7 mouse cellular contexts compared by ENCODE assay signal in genomic region chr11:103649301-103649982, GRCm38 (mm10). TPM values are rescaled to one million over a fixed set of nuclear protein-coding genes. Genes with fewer than 3 reads are reported as not detected.
A peak's percentile ranks its signal among the peaks of the same experiment; 100 is the strongest.
DNase-seq lines count a peak whose midpoint lies in the region; ATAC-seq and TF ChIP-seq lines count a peak whose summit lies in the region.

Rprml (plus strand) TSS chr11:103649570.

- no peak within 1 kb of the TSS for H3K27ac ChIP-seq in lung, embryonic 16.5 days (ENCODE audit: low read length)
- H3K27ac ChIP-seq in embryonic facial prominence, embryonic 12.5 days: no peak within 1 kb of the TSS
- H3K27ac ChIP-seq in hindbrain, embryonic 15.5 days (replicated peaks): no peak within 1 kb of the TSS
- H3K27ac ChIP-seq in limb, embryonic 14.5 days (replicated peaks; ENCODE audit: low read depth, low read length): no peak within 1 kb of the TSS

- H3K4me1 ChIP-seq in lung, embryonic 16.5 days (replicated peaks; ENCODE audit: control insufficient read depth, insufficient read depth, low read length): peaks cover 5% of the 10 kb centered on the region; the same call in 1 of the 2 replicates
- H3K4me1 ChIP-seq in embryonic facial prominence, embryonic 12.5 days: peaks cover 14% of the 10 kb centered on the region
- H3K4me1 ChIP-seq in hindbrain, embryonic 15.5 days (replicated peaks): peaks cover 17% of the 10 kb centered on the region
- H3K4me1 ChIP-seq in limb, embryonic 14.5 days (ENCODE audit: control insufficient read depth, insufficient read depth, low read length): peaks cover 6% of the 10 kb centered on the region

- TF ChIP-seq POLR2A in limb, embryonic 14.5 days (IDR thresholded peaks at IDR 0.05; ENCODE audit: borderline replicate concordance, extremely low read depth, insufficient read depth, insufficient read length): no peak

- no peak for ATAC-seq in lung, embryonic 16.5 days (ENCODE audit: low read depth)
- no peak for ATAC-seq in embryonic facial prominence, embryonic 12.5 days (ENCODE audit: insufficient number of reproducible peaks, insufficient read depth, low FRiP score, low TSS enrichment)
- ATAC-seq in hindbrain, embryonic 15.5 days (ENCODE audit: low FRiP score, low read depth): peak; percentile 56; the same call in 1 of the 2 replicates
- ATAC-seq in limb, embryonic 14.5 days (ENCODE audit: low FRiP score, low read depth): no peak

- no peak within 1 kb of the TSS for H3K9ac ChIP-seq in lung, embryonic 16.5 days (ENCODE audit: low read length)
- H3K9ac ChIP-seq in embryonic facial prominence, embryonic 12.5 days: peak within 1 kb of the TSS; percentile 24; the same call in 1 of the 2 replicates
- peak within 1 kb of the TSS; percentile 26; the same call in 1 of the 2 replicates for H3K9ac ChIP-seq in hindbrain, embryonic 15.5 days
- peak within 1 kb of the TSS; percentile 12; the same call in 1 of the 2 replicates for H3K9ac ChIP-seq in limb, embryonic 14.5 days (ENCODE audit: low read depth, low read length, severe bottlenecking)

- peaks cover 48% of the 10 kb centered on the region for H3K27me3 ChIP-seq in lung, embryonic 16.5 days (ENCODE audit: control insufficient read depth, insufficient read depth, low read depth, low read length)
- peaks cover 83% of the 10 kb centered on the region for H3K27me3 ChIP-seq in embryonic facial prominence, embryonic 12.5 days
- peaks cover 79% of the 10 kb centered on the region for H3K27me3 ChIP-seq in hindbrain, embryonic 15.5 days
- peaks cover 55% of the 10 kb centered on the region for H3K27me3 ChIP-seq in limb, embryonic 14.5 days (ENCODE audit: control insufficient read depth, insufficient read depth, low read length)

- H3K36me3 ChIP-seq in lung, embryonic 16.5 days (ENCODE audit: control insufficient read depth, insufficient read depth, low read length): no peaks in the 10 kb centered on the region
- H3K36me3 ChIP-seq in embryonic facial prominence, embryonic 12.5 days: no peaks in the 10 kb centered on the region
- no peaks in the 10 kb centered on the region for H3K36me3 ChIP-seq in hindbrain, embryonic 15.5 days
- H3K36me3 ChIP-seq in limb, embryonic 14.5 days (ENCODE audit: control insufficient read depth, insufficient read depth, low read length): no peaks in the 10 kb centered on the region

- DNase-seq in lung, postnatal 14 days: no peak
- no peak for DNase-seq in limb, embryonic 14.5 days (ENCODE audit: low spot score)
- DNase-seq in right cerebral cortex, postnatal 10 days (ENCODE audit: low spot score in 2 of 2): peak; percentile 92 to 95
- DNase-seq in spleen, postnatal 10 days (ENCODE audit: low spot score in 2 of 2): no peak

- H3K4me3 ChIP-seq in lung, embryonic 16.5 days (ENCODE audit: low read length): peak within 1 kb of the TSS; percentile 40
- peak within 1 kb of the TSS; percentile 41 for H3K4me3 ChIP-seq in embryonic facial prominence, embryonic 12.5 days
- peak within 1 kb of the TSS; percentile 44 for H3K4me3 ChIP-seq in hindbrain, embryonic 15.5 days
- H3K4me3 ChIP-seq in limb, embryonic 14.5 days (replicated peaks; ENCODE audit: low read length): peak within 1 kb of the TSS; percentile 39

- no peaks in the 10 kb centered on the region for H3K9me3 ChIP-seq in lung, embryonic 16.5 days (ENCODE audit: control insufficient read depth, low read length)
- H3K9me3 ChIP-seq in embryonic facial prominence, embryonic 12.5 days: no peaks in the 10 kb centered on the region
- no peaks in the 10 kb centered on the region for H3K9me3 ChIP-seq in hindbrain, embryonic 15.5 days
- no peaks in the 10 kb centered on the region for H3K9me3 ChIP-seq in limb, embryonic 14.5 days (ENCODE audit: control insufficient read depth, low read length)

- H3K4me2 ChIP-seq in lung, embryonic 16.5 days (ENCODE audit: low read depth, low read length): peak within 1 kb of the TSS; percentile 56
- peak within 1 kb of the TSS; percentile 78 for H3K4me2 ChIP-seq in embryonic facial prominence, embryonic 12.5 days (replicated peaks)
- H3K4me2 ChIP-seq in hindbrain, embryonic 15.5 days: peak within 1 kb of the TSS; percentile 85
- peak within 1 kb of the TSS; percentile 76 for H3K4me2 ChIP-seq in limb, embryonic 14.5 days (replicated peaks; ENCODE audit: low read depth, low read length, severe bottlenecking)

- 2% methylated on average over 62 of the region's 71 CpGs for WGBS in lung, embryonic 16.5 days
- WGBS in embryonic facial prominence, embryonic 12.5 days: under 1% methylated on average over 67 of the region's 71 CpGs
- under 1% methylated on average over 62 of the region's 71 CpGs for WGBS in hindbrain, embryonic 15.5 days
- WGBS in limb, embryonic 14.5 days: 3% methylated on average over 44 of the region's 71 CpGs

RNA-seq across cellular contexts. Expression of gene Rprml, which starts in this region (rescaled TPM):
- polyA plus RNA-seq in lung, embryonic 16.5 days (2015; fragmentation: Nextera tagmentation; extraction: Ambion mirVana): not detected in 2 replicates
- 0.69 and 1.2 TPM in 2 replicates for polyA plus RNA-seq in embryonic facial prominence, embryonic 12.5 days (2016; fragmentation: Nextera tagmentation; extraction: Ambion mirVana)
- 1.8 and 2.2 TPM in 2 replicates for polyA plus RNA-seq in hindbrain, embryonic 15.5 days (2015; fragmentation: Nextera tagmentation; extraction: Ambion mirVana)
- 0.11 and 0.20 TPM in 2 replicates for polyA plus RNA-seq in limb, embryonic 14.5 days (2012; rRNA removed)
- polyA plus RNA-seq in limb, embryonic 14.5 days (2014; fragmentation: Nextera tagmentation; extraction: Ambion mirVana): not detected in 2 replicates

Comparison
In these comparisons a context has a peak if more than half of its experiments do, and no peak if none do; other contexts are left out.
1. DNase-seq: peak in right cerebral cortex, postnatal 10 days (2 of 2); none in lung, postnatal 14 days (single experiment), limb, embryonic 14.5 days (single experiment) and spleen, postnatal 10 days (0 of 2).
2. Peak in every context shown above with its lines, with median percentiles within 50 percentile points of each other: H3K4me2 ChIP-seq and H3K4me3 ChIP-seq.